Mouse (Mus musculus): ENCODE data around the gene Sec63.

- TF ChIP-seq CEBPB (IDR thresholded peaks at IDR 0.05; ENCODE audit: low read depth) (no peak), CTCF (IDR thresholded peaks at IDR 0.05; ENCODE audit: control insufficient read depth, insufficient read depth, insufficient read length) (no peak), MAX (IDR thresholded peaks at IDR 0.05) (peak; percentile 58), USF1 (IDR thresholded peaks at IDR 0.05; ENCODE audit: low read depth) (no peak), FOSL1 (IDR thresholded peaks at IDR 0.05; ENCODE audit: insufficient read depth, low read length, poor library complexity, severe bottlenecking) (no peak), MYOG (IDR thresholded peaks at IDR 0.05; ENCODE audit: control insufficient read depth, extremely low read depth, insufficient read length) (no peak)
Measured at GRCm38 (mm10) chr10:42760999-42761900, at the start of gene Sec63.
